Mouse (Mus musculus): ENCODE measurements around the gene Tceanc. TPM values are rescaled to one million over a fixed set of nuclear protein-coding genes. Genes with fewer than 3 reads are reported as not detected.

The Tceanc gene
- polyA plus RNA-seq, 1 experiment from 2014 or later: 13.6 TPM

- Histone ChIP-seq H3K27ac (ENCODE audit: low read depth, low read length) (no peak overlapping the region), H3K9ac (ENCODE audit: low read depth, low read length) (no peak overlapping the region), H3K4me2 (replicated peaks; ENCODE audit: low read depth, low read length) (no peak overlapping the region), H3K27me3 (ENCODE audit: control insufficient read depth, insufficient read depth, low read length) (no peaks in the 10 kb centered on the region), H3K36me3 (ENCODE audit: control insufficient read depth, insufficient read depth, low read length) (no peaks in the 10 kb centered on the region), H3K4me3 (ENCODE audit: low read depth, low read length) (no peak overlapping the region), H3K9me3 (ENCODE audit: control insufficient read depth, low read length) (no peaks in the 10 kb centered on the region), H3K4me1 (replicated peaks; ENCODE audit: control insufficient read depth, insufficient read depth, low read length) (no peaks in the 10 kb centered on the region)
- DNase-seq (ENCODE audit: low spot score) (no peak), ATAC-seq (ENCODE audit: low FRiP score) (no peak)
- 88% methylated on average over 6 of the region's 6 CpGs for WGBS
Observed at GRCm38 (mm10) chrX:166472612-166473011, 45.8 kb downstream of the Tceanc start.

GRCm38 (mm10) chrX:166468321-166468720, 50.0 kb downstream of the Tceanc start:
- Histone ChIP-seq H3K4me2 (replicated peaks; ENCODE audit: low read depth, low read length) (no peak overlapping the region), H3K36me3 (ENCODE audit: control insufficient read depth, insufficient read depth, low read length) (no peaks in the 10 kb centered on the region), H3K27me3 (ENCODE audit: control insufficient read depth, insufficient read depth, low read length) (no peaks in the 10 kb centered on the region), H3K9ac (ENCODE audit: low read depth, low read length) (no peak overlapping the region), H3K4me1 (replicated peaks; ENCODE audit: control insufficient read depth, insufficient read depth, low read length) (no peaks in the 10 kb centered on the region), H3K27ac (ENCODE audit: low read depth, low read length) (no peak overlapping the region), H3K9me3 (ENCODE audit: control insufficient read depth, low read length) (no peaks in the 10 kb centered on the region), H3K4me3 (ENCODE audit: low read depth, low read length) (no peak overlapping the region)
- ATAC-seq (ENCODE audit: low FRiP score): no peak
- 97% methylated on average over 7 of the region's 7 CpGs for WGBS
- no peak for DNase-seq (ENCODE audit: low spot score)

GRCm38 (mm10) chrX:166455525-166455924, 62.8 kb downstream of the Tceanc start:
- Histone ChIP-seq H3K27me3 (ENCODE audit: control insufficient read depth, insufficient read depth, low read length) (no peaks in the 10 kb centered on the region), H3K27ac (ENCODE audit: low read depth, low read length) (no peak overlapping the region), H3K4me3 (ENCODE audit: low read depth, low read length) (no peak overlapping the region), H3K36me3 (ENCODE audit: control insufficient read depth, insufficient read depth, low read length) (no peaks in the 10 kb centered on the region), H3K9ac (ENCODE audit: low read depth, low read length) (no peak overlapping the region), H3K9me3 (ENCODE audit: control insufficient read depth, low read length) (no peaks in the 10 kb centered on the region), H3K4me2 (replicated peaks; ENCODE audit: low read depth, low read length) (no peak overlapping the region), H3K4me1 (replicated peaks; ENCODE audit: control insufficient read depth, insufficient read depth, low read length) (no peaks in the 10 kb centered on the region)
- WGBS: 89% methylated on average over 1 of the region's 1 CpGs
- DNase-seq (ENCODE audit: low spot score) (no peak), ATAC-seq (ENCODE audit: low FRiP score) (no peak)

- Histone ChIP-seq H3K9me3 (ENCODE audit: control insufficient read depth, low read length) (no peaks in the 10 kb centered on the region), H3K4me2 (replicated peaks; ENCODE audit: low read depth, low read length) (no peak overlapping the region), H3K27ac (ENCODE audit: low read depth, low read length) (no peak overlapping the region), H3K4me1 (replicated peaks; ENCODE audit: control insufficient read depth, insufficient read depth, low read length) (no peaks in the 10 kb centered on the region), H3K36me3 (ENCODE audit: control insufficient read depth, insufficient read depth, low read length) (no peaks in the 10 kb centered on the region), H3K4me3 (ENCODE audit: low read depth, low read length) (no peak overlapping the region), H3K27me3 (ENCODE audit: control insufficient read depth, insufficient read depth, low read length) (no peaks in the 10 kb centered on the region), H3K9ac (ENCODE audit: low read depth, low read length) (no peak overlapping the region)
- ATAC-seq (ENCODE audit: low FRiP score): no peak
- DNase-seq (ENCODE audit: low spot score): no peak
- 72% methylated on average over 3 of the region's 3 CpGs for WGBS
Observed at GRCm38 (mm10) chrX:166454331-166454730, 64.0 kb downstream of the Tceanc start.

DNA sequence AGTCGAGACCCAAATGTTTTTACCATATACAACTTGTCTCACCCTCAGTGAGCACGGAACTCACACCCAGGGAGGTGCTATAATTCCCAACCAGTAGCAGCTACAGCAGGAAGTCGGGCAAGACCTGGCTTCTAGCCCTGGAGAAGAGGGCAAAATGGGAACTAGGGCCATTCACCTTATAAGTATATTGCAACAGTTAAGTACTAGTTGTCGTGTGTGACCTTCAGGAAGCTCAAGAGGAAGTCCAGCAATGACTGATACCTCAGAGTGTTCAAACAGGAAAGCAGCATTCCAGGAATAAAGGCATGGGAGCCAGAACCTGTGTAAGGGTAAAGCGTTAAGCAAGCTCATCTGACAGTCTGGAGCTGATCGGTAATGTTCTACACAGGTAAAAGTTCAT, 64.8 kb downstream of the Tceanc start:
- 81% methylated on average over 6 of the region's 6 CpGs for WGBS
- Histone ChIP-seq H3K9me3 (ENCODE audit: control insufficient read depth, low read length) (no peaks in the 10 kb centered on the region), H3K27ac (ENCODE audit: low read depth, low read length) (no peak overlapping the region), H3K27me3 (ENCODE audit: control insufficient read depth, insufficient read depth, low read length) (no peaks in the 10 kb centered on the region), H3K36me3 (ENCODE audit: control insufficient read depth, insufficient read depth, low read length) (no peaks in the 10 kb centered on the region), H3K4me2 (replicated peaks; ENCODE audit: low read depth, low read length) (no peak overlapping the region), H3K4me3 (ENCODE audit: low read depth, low read length) (no peak overlapping the region), H3K4me1 (replicated peaks; ENCODE audit: control insufficient read depth, insufficient read depth, low read length) (no peaks in the 10 kb centered on the region), H3K9ac (ENCODE audit: low read depth, low read length) (no peak overlapping the region)
- DNase-seq (ENCODE audit: low spot score): no peak
- ATAC-seq (ENCODE audit: low FRiP score): no peak

Other genes starting within 250 kb of the Tceanc start
- 51.9 and 59.2 TPM in 2 replicates for gene Trappc2, start 78.0 kb downstream of the Tceanc start, polyA plus RNA-seq (2014; fragmentation: Nextera tagmentation; extraction: Ambion mirVana)
- 9.1 and 9.8 TPM in 2 replicates for gene Ofd1, start 77.9 kb downstream of the Tceanc start, polyA plus RNA-seq (2014; fragmentation: Nextera tagmentation; extraction: Ambion mirVana)
- gene Rab9, start 38.7 kb downstream of the Tceanc start, polyA plus RNA-seq (2014; fragmentation: Nextera tagmentation; extraction: Ambion mirVana): 56.8 and 61.6 TPM in 2 replicates
- 10.3 and 13.8 TPM in 2 replicates for gene Egfl6, start 67.2 kb upstream of the Tceanc start, polyA plus RNA-seq (2014; fragmentation: Nextera tagmentation; extraction: Ambion mirVana)

All from hindbrain, embryonic 11.5 days (tissue).